Mouse (Mus musculus) MN1 (cell line): ENCODE measurements around the gene Spock1.

ENCODE experiments used
- DNase-seq: peaks from one replicate; pipeline ENCODE4 v3.0.0-alpha.2; 2016; ENCODE audit warnings: low spot score

The Spock1 gene

GRCm38 (mm10) chr13:57908266-57908582, at the start of gene Spock1:
Gene Spock1 (minus strand): TSS chr13:57908332.
- no peak for DNase-seq

DNA sequence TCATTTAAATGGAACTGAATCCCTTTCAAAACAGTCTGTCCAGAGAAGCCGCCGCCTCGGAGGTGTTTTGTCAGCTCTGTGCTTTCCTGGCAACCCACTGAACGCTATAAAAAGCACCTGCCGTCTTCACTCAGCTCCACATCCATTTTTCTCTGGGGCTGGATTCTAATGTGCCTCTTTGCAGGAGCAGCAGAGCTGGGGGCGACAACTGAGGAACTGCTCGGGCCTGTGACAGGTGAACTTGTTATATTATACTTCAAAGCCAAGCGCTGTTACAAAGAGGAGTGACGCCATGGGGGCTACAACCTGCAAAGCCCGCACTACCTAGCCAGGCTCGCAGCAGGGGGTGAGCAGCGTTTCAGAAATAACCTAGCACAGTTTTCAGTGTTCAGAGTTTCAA, 42.0 kb upstream of the Spock1 start:
- DNase-seq: no peak

- no peak for DNase-seq
These were observed 41.4 kb upstream of the Spock1 start for GRCm38 (mm10) chr13:57949513-57949912.

- DNase-seq: no peak
These were observed 37.1 kb upstream of the Spock1 start for GRCm38 (mm10) chr13:57945197-57945596.

- DNase-seq: no peak
These were observed 36.3 kb upstream of the Spock1 start for GRCm38 (mm10) chr13:57944434-57944833.

- DNase-seq: no peak
These were observed 35.8 kb upstream of the Spock1 start for GRCm38 (mm10) chr13:57943900-57944299.

GRCm38 (mm10) chr13:57937463-57938229, 29.5 kb upstream of the Spock1 start:
- DNase-seq: no peak

DNA sequence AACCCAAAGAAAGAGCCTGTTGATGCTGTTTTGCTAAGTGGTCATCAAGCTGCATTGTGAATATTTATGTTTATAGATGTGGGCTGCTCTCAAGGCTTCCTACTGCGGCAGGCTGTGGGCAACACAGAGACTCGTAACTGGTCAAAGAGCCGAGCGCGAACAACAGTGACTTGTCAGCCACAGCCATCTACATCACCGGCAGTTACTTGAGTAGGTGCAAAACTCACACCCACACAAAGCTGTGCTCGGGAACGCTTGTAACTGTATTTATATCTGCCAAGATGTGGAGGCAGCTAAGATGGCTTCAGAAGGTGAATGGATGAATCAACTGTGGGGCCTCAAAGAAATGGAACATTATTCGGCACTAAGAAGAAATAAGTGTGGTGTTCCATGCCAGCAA, 23.9 kb upstream of the Spock1 start:
- DNase-seq: no peak

- DNase-seq: no peak
These were observed 23.2 kb upstream of the Spock1 start for GRCm38 (mm10) chr13:57931376-57931775.

- DNase-seq: no peak
These were observed 22.6 kb upstream of the Spock1 start for GRCm38 (mm10) chr13:57930720-57931119.

- no peak for DNase-seq
These were observed 22.2 kb upstream of the Spock1 start for GRCm38 (mm10) chr13:57930283-57930682.

DNA sequence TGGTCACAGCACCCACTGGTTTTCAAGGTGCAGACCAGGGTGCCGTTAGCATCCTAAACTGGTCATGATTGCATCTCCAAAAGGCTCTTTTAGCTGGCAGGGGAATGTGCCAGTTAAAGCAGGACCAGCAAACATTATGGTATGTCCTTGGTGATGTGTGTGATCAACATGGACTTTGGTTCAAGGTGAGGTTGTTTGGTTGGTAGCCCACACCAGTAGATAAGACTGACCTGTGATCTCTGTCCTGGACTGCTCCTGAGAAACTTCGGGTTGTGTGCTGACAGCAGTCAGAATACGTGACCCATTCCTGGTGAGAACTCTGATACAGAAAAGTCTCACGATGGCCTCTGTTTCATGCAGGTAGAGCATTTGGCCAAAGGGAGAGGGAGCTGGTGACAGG, 11.8 kb upstream of the Spock1 start:
- DNase-seq: no peak

DNA sequence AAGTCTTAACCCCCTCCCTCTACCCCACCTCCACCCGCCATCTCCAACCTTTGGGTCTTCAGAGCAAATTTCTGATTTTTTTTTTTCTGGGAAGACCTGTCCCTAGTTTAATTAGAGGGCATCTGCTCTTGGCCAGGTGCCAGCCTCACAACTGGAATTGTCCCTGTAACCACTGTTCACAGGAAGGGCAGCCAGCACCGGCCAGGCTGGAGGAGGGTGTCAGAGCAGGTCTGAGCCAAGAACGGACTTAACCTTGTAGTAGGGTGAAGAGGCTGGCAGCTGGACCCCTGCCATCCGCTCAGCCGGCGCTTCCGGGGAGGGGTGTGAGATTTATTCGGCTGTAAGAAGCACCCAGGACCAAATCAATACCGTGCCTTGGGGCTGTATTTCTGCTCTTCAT, 3.0 kb upstream of the Spock1 start:
- DNase-seq: no peak

- no peak for DNase-seq
These were observed 485 bp downstream of the Spock1 start for GRCm38 (mm10) chr13:57907428-57908265.

DNA sequence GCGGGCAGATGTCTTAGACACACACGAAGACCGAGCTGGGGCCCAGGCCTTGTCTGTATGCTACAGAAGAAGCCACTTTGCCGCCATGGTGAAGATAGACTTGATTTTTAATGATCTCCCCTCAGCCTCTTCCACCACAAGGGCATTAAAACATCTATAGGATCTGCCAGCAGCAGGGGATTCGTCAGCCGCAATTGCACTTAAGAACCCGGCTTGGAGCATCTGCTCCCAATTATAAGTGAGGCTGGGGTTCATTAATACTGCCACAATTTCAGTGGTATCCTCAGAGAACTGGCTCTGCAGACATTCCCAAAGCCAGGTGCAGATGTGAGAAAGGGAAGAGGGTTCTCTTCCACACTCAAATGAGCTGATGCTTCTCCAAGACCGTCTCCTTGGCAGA, 13.5 kb downstream of the Spock1 start:
- DNase-seq: no peak

DNA sequence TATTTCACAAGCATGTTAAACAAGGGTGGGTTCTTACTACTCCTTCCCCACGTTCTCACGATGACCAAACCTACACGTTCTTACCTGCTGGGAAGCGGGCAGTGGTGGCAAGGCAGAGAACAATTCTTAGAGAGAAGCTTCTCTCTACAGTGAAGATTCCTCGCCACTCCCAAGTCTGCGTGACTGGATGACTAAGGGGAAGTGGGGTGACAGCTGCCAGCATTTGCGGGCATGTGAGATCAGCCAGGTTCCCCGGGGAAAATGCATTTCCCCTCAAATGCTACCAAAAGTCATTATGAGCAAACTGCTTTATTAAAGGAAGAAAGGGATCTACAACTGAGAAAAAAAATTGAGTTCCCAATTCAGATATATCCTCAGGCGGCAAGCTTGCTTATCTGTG, 18.4 kb downstream of the Spock1 start:
- DNase-seq: no peak

DNA sequence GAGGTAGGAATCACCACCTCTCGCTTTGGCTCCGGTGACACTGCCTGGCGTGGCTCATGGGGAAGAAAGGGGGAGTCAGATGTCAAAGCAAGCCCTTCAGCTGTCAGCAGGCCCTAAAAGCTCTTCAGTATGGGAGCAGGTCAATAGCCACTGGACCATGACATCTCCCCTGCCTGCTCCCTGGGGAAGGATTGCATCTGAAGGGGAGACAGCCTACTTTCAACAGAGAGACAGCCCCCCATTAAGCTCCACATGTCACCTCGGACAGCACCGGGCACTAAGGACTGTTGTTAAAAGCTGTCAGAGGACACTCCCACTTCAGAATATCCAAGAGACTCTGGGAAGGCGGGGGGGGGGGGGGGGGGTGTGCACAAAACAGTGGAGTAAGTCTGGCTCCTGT, 19.1 kb downstream of the Spock1 start:
- DNase-seq: no peak

DNA sequence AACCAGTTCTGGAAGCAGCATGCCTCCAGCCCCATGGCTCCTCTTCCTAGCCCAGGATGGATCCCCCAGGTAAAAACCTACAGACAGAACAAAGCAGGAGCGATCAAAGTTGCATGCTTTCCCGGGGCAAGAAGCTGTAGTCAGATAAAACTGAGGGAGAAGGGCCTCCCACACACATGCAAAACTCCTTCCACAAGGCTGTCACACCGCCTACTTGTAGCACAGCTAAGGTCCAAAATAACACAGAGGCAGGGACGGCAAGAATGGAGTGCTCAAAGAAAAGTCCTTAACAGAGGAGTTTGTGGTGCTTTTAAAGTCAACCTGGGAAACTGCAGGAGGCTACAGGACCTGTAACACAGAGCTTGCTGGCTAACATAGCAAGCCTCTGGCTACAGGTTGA, 28.3 kb downstream of the Spock1 start:
- DNase-seq: no peak

DNA sequence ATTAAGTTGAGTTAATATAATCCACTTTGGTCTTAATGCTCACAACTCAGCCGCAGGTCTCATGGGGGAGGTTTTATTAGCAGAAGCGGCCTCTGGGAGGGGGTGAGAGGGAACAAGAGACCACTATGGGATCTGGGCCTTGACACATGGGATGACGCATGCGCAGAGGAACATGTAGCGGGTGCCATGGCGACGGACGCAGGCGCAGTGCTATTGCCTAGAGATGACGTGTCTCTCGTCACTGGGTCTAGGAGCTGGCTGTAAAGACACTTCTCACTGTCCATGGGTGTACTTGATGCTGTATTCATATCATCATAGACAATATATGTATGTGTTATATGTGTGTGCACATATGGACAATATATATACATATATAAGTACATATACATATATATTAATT, 29.3 kb downstream of the Spock1 start:
- no peak for DNase-seq

GRCm38 (mm10) chr13:57877782-57878181, 30.4 kb downstream of the Spock1 start:
- DNase-seq: no peak

DNA sequence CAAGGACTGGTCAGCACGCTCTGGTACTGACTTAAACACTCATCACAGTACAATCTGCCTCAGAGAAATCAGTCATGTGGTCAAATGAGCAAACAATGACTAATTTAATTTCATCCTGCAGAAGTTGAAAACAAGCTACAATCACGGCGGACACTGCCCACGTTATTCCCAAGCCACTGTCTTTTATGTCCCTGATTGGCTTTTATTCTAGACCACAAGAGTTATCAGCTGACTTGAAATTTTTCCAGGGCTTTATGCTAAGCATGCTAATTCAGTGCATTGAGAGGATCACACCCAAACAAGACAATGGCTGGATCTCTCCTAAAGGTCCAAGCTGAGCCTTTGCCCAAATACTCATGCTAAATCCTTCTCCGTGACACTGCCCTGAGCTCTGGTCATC, 31.2 kb downstream of the Spock1 start:
- DNase-seq: no peak

DNA sequence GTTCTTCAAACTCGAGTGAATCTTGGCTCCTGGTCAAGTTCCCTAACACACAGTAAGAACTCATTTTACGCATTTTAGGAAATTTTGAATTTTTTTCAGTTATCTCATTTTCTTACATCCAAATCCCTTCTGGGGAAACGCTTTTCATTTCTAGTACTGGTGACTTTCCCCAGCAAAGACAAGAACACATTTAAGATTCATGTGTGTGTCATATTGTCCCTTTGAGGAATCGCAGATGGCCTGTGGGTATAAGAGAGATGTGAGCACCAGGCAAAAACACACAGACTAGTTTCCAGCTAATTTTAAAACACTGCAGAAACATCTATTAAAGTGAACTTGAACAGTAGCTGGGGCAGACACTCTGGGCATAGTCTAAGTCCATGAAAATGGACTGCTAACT, 38.1 kb downstream of the Spock1 start:
- DNase-seq: no peak

DNA sequence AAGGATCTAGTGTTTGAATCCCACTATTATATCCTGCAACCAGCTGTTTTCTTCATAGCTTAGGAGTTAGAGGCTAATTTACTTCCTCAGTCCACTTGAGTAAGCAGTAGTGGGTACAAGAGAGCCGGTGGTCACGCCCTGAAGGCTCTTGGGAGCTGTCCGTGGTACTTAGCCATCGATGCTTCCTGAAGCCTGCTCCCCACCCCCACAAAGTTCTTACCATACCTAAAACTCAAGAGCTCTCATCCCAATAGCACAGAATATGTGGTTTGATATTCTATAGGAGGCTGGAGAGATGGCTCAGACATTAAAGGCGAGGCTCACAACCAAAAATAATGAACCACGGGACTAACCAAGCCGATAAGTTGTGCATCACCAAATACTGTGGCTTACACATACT, 40.5 kb downstream of the Spock1 start:
- DNase-seq: no peak

DNA sequence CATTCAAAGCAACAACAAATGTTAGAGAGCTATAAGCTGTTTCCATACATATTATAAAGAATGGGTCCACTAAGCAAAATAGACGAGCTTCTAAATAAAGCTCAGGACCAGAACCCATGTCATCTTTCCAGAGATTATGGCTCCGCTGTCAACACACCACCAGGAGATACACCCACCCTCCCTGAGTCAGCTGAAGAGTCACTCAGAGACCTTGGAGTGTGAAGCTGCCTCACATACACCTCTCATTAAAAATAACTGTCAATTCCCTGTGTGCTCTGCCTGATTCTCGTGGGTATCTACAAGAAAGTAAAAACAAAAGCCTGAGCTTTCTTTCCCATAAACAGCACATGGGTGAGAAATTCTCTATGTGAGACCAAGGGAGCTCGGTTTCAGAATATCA, 43.1 kb downstream of the Spock1 start:
- no peak for DNase-seq
